Mouse (Mus musculus) thymus, postnatal 14 days (tissue): ENCODE data around the gene 3110040N11Rik.

Experiments used
- DNase-seq: peaks from one replicate; pipeline ENCODE4 v3.0.0; 2021

3110040N11Rik gene

DNA sequence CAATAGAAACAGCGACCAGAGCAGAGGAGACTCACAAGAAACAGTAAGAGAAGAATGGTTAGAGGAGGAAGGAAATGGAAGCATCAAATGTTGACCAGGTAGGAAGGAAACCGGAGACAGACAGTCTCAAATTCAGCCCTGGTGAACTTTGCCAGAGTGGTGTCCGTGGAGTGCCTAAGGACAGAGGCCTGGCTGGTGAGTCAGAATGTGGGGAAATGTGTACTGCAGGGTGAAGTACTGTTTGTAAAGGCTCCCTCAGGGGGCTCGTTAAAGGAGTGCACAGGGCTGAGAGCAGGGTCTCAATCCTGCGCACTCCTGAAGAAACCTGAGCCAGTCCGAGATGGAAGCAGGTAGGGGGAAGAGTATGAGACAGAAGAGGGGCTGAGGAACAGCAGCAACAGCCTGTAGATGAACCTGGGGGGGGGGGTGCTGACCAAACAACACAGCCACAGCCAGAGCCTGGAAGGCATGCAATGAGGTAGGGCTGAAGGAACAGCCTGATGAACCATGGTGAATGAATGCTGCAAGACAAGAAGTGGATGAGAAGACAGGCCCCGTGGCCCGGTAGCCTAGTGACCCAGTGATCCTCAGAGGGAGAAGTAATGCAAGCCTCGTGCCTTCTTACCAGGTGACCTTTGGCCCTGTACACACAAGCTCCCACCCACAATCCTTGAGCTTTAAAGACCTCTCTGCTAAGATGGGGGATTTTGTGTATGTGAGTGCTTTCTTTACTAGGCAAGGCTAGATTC lies 53.8 kb downstream of the 3110040N11Rik start:
- DNase-seq, result no peak

DNA sequence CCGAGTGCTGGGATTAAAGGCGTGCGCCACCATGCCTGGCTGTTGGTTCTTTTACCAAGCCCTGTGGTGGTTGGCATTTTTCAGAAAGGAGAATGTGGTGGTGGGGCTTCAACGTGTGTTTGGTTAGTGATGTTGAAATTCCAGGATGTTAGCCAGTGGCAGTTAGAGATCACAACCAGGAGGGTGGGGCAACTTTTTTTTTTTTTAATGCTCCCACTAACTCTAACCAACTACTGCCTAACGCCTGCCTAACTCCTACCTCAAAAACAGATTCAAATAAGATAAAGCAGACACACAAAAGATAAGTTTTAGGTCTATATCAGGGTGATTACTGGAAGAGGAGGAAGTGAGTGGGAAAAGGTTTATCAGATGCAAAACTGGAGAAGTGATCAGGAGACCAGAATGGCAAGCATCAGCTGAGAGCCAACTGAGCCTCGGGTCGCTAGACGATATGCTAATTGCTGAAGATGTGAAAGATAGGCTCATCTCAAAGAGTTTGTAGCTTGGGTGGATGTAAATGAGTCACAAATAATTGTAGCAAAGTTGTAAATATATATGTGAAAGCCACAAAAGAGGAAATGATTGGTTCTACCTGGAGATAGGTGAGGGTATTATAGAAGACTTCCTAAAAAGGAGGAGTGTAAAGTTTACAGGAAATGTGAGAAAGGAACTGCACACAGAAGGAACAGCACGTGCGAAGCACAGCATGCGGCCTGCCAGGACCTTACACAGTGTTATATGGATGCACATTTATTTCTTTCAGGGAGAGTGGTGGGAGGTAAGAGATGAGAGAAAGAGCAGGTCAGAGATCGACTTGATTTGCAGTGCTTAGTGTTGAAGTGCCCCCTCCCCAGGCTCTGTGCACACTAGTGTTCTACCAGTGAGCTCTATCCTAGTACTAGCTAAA lies 56.8 kb downstream of the 3110040N11Rik start:
- DNase-seq, result no peak
